Mouse (Mus musculus): ENCODE results near the gene Tph1. TPM values are rescaled to one million over a fixed set of nuclear protein-coding genes. Genes with fewer than 3 reads are reported as not detected.
A peak's percentile ranks its signal among the peaks of the same experiment; 100 is the strongest.

Gene Tph1
- polyA plus RNA-seq (2012; ENCODE audit: insufficient read depth, insufficient read length, missing spikeins), result not detected in 2 replicates

DNA sequence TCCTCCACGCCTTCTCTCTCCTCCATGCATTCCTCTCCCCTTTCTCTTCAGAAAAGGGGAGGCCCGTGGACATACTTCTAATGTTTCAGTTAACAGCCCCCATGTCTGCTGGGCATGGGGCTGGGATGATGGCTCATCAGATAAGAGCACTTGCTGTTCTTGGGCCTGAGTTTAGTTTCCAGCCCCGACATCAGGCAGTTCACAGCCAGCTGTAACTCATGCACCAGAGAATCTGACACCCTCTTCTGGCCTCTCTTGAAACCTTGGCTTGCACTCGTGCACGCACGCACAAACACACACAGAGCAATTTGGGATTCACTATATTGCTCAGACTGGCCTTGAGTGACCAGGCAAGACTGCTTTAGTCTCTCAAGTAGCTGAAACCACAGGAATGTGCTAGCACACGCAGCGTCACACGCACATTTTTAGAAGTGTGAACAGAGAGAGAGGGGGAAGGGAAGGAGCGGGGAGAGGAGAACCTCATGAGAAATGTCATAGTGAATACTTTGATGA is at the start of gene Tph1:
TSS of gene Tph1 (minus strand) at position 378 of the 513 bp plus-strand sequence.
- no peak within 1 kb of the TSS for H3K4me3 ChIP-seq (ENCODE audit: insufficient read depth, low read length)
- H3K27ac ChIP-seq (ENCODE audit: insufficient read depth, low read depth, low read length), result no peak within 1 kb of the TSS
- TF ChIP-seq POLR2A (IDR thresholded peaks at IDR 0.05; ENCODE audit: borderline replicate concordance, low read depth, low read length) (no peak), CTCF (IDR thresholded peaks at IDR 0.05; ENCODE audit: low read depth, low read length) (no peak)
- H3K4me1 ChIP-seq (ENCODE audit: control insufficient read depth, insufficient read depth, low read length), result no peaks in the 10 kb centered on the region

DNA sequence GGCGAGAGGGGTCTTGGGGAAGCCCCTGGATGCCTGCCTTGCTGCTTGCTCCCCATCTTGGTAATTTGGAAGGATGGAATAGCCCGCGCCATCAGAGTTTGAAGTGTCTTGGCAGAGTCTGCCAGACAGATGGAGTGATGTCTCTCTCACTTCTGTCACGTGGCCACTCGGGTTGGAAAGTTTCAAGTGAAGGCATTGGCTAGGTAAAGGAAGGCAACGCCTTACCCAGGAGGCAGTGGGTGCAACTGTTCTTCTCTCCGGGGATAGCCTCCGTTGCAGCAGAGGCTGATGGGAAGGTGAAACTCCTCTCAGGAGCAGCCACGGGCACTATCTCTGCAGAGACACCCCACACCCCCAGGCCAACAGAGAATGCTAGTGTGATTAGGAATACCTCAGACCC is 48.1 kb upstream of the Tph1 start:
- no peak overlapping the region for H3K27ac ChIP-seq (ENCODE audit: insufficient read depth, low read depth, low read length)
- H3K4me1 ChIP-seq (ENCODE audit: control insufficient read depth, insufficient read depth, low read length), result peaks cover 63% of the 10 kb centered on the region
- TF ChIP-seq CTCF (IDR thresholded peaks at IDR 0.05; ENCODE audit: low read depth, low read length) (no peak), POLR2A (IDR thresholded peaks at IDR 0.05; ENCODE audit: borderline replicate concordance, low read depth, low read length) (no peak)
- H3K4me3 ChIP-seq (ENCODE audit: insufficient read depth, low read length), result no peak overlapping the region

GRCm38 (mm10) chr7:46719526-46719925 is 47.2 kb upstream of the Tph1 start:
- no peak for TF ChIP-seq POLR2A (IDR thresholded peaks at IDR 0.05; ENCODE audit: borderline replicate concordance, low read depth, low read length)
- no peak for TF ChIP-seq CTCF (IDR thresholded peaks at IDR 0.05; ENCODE audit: low read depth, low read length)
- Histone ChIP-seq H3K4me1 (ENCODE audit: control insufficient read depth, insufficient read depth, low read length) (peaks cover 69% of the 10 kb centered on the region), H3K27ac (ENCODE audit: insufficient read depth, low read depth, low read length) (peak overlapping the region; percentile 20), H3K4me3 (ENCODE audit: insufficient read depth, low read length) (no peak overlapping the region)

- peaks cover 61% of the 10 kb centered on the region for H3K4me1 ChIP-seq (ENCODE audit: control insufficient read depth, insufficient read depth, low read length)
- H3K4me3 ChIP-seq (ENCODE audit: insufficient read depth, low read length), result no peak overlapping the region
- TF ChIP-seq CTCF (IDR thresholded peaks at IDR 0.05; ENCODE audit: low read depth, low read length) (no peak), POLR2A (IDR thresholded peaks at IDR 0.05; ENCODE audit: borderline replicate concordance, low read depth, low read length) (no peak)
- no peak overlapping the region for H3K27ac ChIP-seq (ENCODE audit: insufficient read depth, low read depth, low read length)
Measured at GRCm38 (mm10) chr7:46718591-46719270, 46.4 kb upstream of the Tph1 start.

DNA sequence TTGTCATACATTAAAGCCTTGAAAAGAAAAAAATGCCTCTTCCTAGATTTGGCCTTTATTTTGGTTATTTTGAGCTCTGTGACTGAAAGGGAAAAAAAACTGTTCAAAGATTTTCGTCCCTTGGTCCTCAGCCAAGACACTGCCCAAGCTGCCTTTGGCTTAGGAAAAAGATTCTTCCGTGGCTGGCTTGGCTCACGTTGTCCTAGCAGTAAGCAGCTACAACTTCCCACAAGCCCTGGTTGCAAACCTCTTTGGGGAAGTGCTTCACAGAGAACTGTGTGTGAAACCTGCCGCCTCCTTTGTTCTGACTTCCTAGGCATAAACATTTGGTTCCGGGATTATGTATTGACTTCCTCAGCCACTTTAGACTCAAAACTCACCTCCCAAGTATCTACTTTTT is 44.6 kb upstream of the Tph1 start:
- Histone ChIP-seq H3K27ac (ENCODE audit: insufficient read depth, low read depth, low read length) (peak overlapping the region; percentile 40), H3K4me1 (ENCODE audit: control insufficient read depth, insufficient read depth, low read length) (peaks cover 68% of the 10 kb centered on the region), H3K4me3 (ENCODE audit: insufficient read depth, low read length) (no peak overlapping the region)
- no peak for TF ChIP-seq POLR2A (IDR thresholded peaks at IDR 0.05; ENCODE audit: borderline replicate concordance, low read depth, low read length)
- no peak for TF ChIP-seq CTCF (IDR thresholded peaks at IDR 0.05; ENCODE audit: low read depth, low read length)

DNA sequence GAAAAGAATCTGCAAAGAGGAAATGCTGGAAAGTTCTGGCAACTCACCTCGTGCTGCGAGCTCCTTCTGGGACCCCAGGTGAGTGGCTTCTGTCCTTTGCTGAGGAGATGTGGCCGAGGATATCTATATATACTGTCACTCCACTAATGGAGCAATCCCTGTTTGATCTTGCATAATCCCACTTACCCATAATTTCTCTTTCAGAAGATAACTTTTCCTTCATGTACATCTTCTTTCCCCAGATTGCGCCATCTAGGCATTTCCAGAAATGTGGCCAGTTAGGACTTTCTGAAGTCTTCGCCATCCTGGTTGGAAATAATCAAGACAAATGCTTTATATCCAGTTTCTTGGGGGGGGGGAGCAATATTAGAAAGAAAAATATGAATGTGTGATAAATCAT is 43.3 kb upstream of the Tph1 start, which contains the start of gene Saa3:
TSS of gene Saa3 (minus strand) at position 101 of the 400 bp plus-strand sequence.
- H3K4me3 ChIP-seq (ENCODE audit: insufficient read depth, low read length), result peak within 1 kb of the TSS; percentile 30
- peaks cover 67% of the 10 kb centered on the region for H3K4me1 ChIP-seq (ENCODE audit: control insufficient read depth, insufficient read depth, low read length)
- peak within 1 kb of the TSS; percentile 40 for H3K27ac ChIP-seq (ENCODE audit: insufficient read depth, low read depth, low read length)
- TF ChIP-seq POLR2A (IDR thresholded peaks at IDR 0.05; ENCODE audit: borderline replicate concordance, low read depth, low read length), result no peak
- TF ChIP-seq CTCF (IDR thresholded peaks at IDR 0.05; ENCODE audit: low read depth, low read length), result no peak

DNA sequence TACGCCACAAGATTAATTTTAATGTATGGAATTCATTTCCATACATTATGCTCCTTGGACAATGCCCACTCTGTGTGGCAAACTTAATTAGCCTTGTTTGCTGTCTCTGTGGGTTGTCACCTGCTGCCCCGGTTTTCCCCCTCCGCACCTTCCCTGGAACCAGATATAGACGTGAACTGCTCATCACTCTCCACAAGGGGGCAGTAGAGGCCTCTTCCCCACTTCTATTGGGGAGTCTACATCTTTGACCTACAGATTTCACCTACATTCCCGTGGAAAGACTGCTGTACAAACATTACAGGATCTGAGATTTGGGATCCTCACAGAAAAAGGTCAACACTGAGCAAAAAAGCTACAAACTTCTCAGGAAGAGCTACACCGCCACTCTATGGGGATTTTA is 42.2 kb upstream of the Tph1 start:
- Histone ChIP-seq H3K4me3 (ENCODE audit: insufficient read depth, low read length) (peak overlapping the region; percentile 30), H3K4me1 (ENCODE audit: control insufficient read depth, insufficient read depth, low read length) (peaks cover 56% of the 10 kb centered on the region), H3K27ac (ENCODE audit: insufficient read depth, low read depth, low read length) (no peak overlapping the region)
- TF ChIP-seq CTCF (IDR thresholded peaks at IDR 0.05; ENCODE audit: low read depth, low read length), result peak; percentile 59; the same call in 1 of the 2 replicates
- no peak for TF ChIP-seq POLR2A (IDR thresholded peaks at IDR 0.05; ENCODE audit: borderline replicate concordance, low read depth, low read length)

- no peak for TF ChIP-seq CTCF (IDR thresholded peaks at IDR 0.05; ENCODE audit: low read depth, low read length)
- TF ChIP-seq POLR2A (IDR thresholded peaks at IDR 0.05; ENCODE audit: borderline replicate concordance, low read depth, low read length), result no peak
- peak overlapping the region; percentile 25 for H3K27ac ChIP-seq (ENCODE audit: insufficient read depth, low read depth, low read length)
- H3K4me1 ChIP-seq (ENCODE audit: control insufficient read depth, insufficient read depth, low read length), result peaks cover 44% of the 10 kb centered on the region
- H3K4me3 ChIP-seq (ENCODE audit: insufficient read depth, low read length), result no peak overlapping the region
Measured at GRCm38 (mm10) chr7:46712250-46712649, 39.9 kb upstream of the Tph1 start.

DNA sequence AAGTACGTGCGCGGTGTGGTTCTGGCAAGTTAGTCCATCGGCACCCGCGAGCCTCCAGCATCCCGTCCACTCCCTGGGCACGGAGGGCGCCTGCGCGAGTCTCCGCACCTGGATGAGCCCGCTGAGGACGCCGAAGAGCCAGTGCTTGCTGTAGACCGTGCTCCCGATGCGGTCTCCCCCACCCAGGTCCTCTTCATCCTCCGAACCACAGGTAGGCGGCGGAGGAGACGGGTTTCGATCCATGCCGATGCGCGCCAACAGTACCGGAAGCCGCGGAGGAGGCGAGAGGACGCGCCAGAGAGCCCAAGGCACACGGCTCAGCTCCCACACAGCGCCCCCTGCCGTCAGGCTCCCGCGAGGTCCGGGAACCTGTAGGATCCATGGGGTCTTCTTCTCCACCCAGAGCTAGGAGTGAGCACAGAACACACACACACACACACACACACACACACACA is 38.1 kb upstream of the Tph1 start, which contains the start of gene Saal1:
TSS of gene Saal1 (minus strand) at position 291 of the 455 bp plus-strand sequence.
- peak within 1 kb of the TSS; percentile 94 for H3K4me3 ChIP-seq (ENCODE audit: insufficient read depth, low read length)
- peaks cover 30% of the 10 kb centered on the region for H3K4me1 ChIP-seq (ENCODE audit: control insufficient read depth, insufficient read depth, low read length)
- H3K27ac ChIP-seq (ENCODE audit: insufficient read depth, low read depth, low read length), result peak within 1 kb of the TSS; percentile 17; the same call in 1 of the 2 replicates
- TF ChIP-seq POLR2A (IDR thresholded peaks at IDR 0.05; ENCODE audit: borderline replicate concordance, low read depth, low read length), result no peak
- peak; percentile 76 for TF ChIP-seq CTCF (IDR thresholded peaks at IDR 0.05; ENCODE audit: low read depth, low read length)

DNA sequence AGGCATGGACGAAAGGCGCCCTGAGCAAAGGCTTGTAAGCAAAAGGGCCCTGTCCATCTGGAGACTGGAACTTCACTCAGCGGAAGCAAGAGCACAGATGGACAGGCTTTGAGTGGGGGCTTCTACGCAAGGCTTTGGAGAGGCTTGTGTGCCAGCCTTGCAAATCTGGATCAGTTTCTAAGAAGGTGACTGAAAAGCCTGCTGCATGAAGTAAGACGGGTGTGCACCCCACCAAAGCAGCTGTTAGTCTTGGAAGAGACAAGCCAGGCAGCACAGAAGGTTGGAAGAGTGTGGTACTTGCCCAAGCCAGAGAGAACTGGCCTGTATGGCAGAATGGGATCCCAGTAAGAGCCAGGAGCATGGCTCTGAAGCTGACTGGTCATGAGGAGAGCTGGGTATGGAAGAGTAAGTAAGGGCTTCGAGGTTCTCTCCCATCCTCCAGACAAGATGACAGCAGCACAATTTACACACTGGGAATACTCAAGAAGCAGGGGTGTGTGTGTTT is 28.2 kb upstream of the Tph1 start:
- TF ChIP-seq CTCF (IDR thresholded peaks at IDR 0.05; ENCODE audit: low read depth, low read length) (no peak), POLR2A (IDR thresholded peaks at IDR 0.05; ENCODE audit: borderline replicate concordance, low read depth, low read length) (no peak)
- H3K4me1 ChIP-seq (ENCODE audit: control insufficient read depth, insufficient read depth, low read length), result peaks cover 3% of the 10 kb centered on the region; the same call in 1 of the 2 replicates
- no peak overlapping the region for H3K4me3 ChIP-seq (ENCODE audit: insufficient read depth, low read length)
- no peak overlapping the region for H3K27ac ChIP-seq (ENCODE audit: insufficient read depth, low read depth, low read length)
